Mouse (Mus musculus) yolk sac, embryonic 10.5 days (tissue): ENCODE results near the gene Ppp1r36.
"Not testable (repeated sequence)": the region's sequence is repeated elsewhere in the genome, so short reads cannot be mapped to it uniquely, and the experiment has no call there.

Experiments used
- DNase-seq: peaks from one replicate; pipeline ENCODE4 v3.0.0-alpha.2; 2017; ENCODE audit warnings: low spot score

Ppp1r36 gene

DNA sequence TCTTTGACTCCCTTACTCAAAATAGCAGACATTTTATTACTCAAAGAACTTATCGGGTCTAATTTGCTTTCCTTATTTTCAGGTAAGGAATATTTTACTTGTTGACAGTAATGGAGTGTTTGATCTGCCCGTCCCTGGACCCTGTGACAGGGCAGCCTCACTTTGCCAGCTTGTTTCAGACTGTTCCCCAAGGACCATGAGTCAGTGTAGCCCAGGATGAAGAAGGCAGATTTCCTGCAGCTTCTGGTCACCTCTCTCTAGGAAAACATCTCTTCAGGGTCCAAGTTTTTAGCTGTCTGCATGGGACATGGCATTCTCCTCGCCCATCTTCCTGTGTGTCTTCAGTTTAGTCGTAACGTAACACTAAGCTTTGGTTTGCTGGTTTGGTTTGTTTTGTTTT, 20.1 kb upstream of the Ppp1r36 start:
- no peak for DNase-seq

GRCm38 (mm10) chr12:76401674-76402073, 15.7 kb upstream of the Ppp1r36 start:
- DNase-seq = no peak

DNA sequence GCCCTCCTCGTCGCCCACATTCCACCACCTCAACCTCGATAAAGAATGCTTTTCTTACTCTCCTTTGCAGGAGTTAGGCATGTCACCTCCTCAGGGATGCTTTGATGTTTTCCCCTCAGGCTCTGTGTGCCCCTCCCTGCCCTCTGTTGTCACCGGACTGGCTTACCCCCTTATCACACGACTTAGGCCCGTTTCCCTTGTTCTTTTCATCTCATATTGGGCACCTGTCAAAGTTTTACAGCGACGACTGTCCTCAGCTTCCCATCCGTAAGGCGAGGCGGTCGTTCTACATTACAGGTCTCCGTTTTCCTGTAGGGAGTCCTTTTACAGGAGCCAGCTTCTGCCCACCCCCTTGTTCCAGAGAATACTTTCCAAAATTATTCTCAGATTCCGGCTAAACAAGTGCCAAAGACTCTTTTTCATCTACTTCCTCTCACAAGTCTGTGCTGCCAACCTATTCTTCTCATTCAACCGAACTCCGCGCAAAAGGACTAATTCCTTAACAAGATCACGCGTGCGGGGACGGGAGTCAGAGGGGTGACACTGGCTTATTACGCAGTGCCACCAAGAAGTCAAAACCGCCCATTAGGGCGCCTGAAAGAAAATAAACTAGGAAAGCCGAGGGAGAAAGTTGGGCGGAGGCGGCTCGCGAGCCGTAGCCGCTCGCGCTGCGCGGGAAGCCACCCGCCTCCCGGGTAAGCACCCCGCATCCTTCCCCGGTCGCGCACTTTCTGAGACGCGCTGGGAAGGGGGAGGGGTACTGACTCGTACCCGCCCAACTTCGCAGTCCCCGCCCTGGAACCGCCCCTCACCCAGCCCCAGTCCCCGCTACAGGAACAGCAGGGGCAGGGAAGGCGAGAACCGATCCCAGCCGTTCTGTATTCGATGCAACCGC, 14.1 kb upstream of the Ppp1r36 start:
- peak; percentile 94 for DNase-seq

GRCm38 (mm10) chr12:76403886-76404537, 13.3 kb upstream of the Ppp1r36 start, which contains the start of gene Hspa2:
TSS of gene Hspa2 (plus strand) at chr12:76404176.
- DNase-seq = peak; percentile 99

DNA sequence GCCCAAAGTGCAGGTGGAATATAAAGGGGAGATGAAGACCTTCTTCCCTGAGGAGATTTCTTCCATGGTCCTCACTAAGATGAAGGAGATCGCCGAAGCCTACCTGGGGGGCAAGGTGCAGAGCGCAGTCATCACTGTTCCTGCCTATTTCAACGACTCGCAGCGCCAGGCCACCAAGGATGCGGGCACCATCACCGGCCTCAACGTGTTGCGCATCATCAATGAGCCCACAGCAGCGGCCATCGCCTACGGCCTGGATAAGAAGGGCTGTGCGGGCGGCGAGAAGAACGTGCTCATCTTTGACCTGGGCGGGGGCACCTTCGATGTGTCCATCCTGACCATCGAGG, 12.5 kb upstream of the Ppp1r36 start:
- DNase-seq = no peak

DNA sequence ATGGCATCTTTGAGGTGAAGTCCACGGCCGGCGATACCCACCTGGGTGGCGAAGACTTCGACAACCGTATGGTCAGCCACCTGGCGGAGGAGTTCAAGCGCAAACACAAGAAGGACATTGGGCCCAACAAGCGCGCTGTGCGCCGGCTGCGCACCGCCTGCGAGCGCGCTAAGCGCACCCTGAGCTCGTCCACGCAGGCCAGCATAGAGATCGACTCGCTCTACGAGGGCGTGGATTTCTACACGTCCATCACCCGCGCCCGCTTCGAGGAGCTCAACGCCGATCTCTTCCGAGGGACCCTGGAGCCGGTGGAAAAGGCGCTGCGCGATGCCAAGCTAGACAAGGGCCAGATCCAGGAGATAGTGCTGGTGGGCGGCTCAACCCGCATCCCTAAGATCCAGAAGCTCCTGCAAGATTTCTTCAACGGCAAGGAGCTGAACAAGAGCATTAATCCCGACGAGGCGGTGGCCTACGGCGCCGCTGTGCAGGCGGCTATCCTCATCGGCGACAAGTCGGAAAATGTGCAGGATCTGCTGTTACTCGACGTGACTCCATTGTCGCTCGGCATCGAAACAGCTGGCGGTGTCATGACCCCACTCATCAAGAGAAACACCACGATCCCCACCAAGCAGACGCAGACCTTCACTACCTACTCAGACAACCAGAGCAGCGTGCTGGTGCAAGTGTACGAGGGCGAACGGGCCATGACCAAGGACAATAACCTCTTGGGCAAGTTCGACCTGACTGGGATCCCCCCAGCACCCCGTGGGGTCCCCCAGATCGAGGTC, 12.0 kb upstream of the Ppp1r36 start:
- DNase-seq = peak; percentile 19

GRCm38 (mm10) chr12:76405971-76406370, 11.4 kb upstream of the Ppp1r36 start:
- no peak for DNase-seq

GRCm38 (mm10) chr12:76407184-76407583, 10.2 kb upstream of the Ppp1r36 start:
- DNase-seq = no peak

GRCm38 (mm10) chr12:76409166-76409565, 8.2 kb upstream of the Ppp1r36 start:
- DNase-seq = no peak

DNA sequence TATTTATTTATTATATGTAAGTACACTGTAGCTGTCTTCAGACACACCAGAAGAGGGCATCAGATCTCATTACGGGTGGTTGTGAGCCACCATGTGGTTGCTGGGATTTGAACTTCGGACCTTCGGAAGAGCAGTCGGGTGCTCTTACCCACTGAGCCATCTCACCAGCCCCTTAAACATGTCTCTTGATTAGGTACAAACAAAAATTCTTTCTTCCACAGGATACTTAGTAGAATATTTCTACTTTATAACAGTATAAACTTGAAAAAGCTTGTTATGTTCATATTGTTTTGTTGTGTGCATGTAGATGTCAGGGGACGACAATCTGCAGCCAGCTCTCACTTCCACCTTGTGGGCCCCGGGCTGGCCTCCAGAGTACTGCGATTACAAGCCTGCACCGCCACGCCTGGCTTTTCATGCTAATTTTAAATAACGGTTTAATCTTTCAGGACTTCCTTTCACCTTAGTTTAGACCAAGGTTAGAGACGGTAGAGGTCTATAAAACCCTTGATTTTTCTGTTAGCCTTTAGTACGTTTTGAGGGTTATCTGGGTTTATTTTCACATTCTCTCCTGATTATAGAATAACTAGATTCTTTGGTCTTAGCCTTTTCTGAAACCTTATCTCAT, 1.8 kb upstream of the Ppp1r36 start:
- no peak for DNase-seq

DNA sequence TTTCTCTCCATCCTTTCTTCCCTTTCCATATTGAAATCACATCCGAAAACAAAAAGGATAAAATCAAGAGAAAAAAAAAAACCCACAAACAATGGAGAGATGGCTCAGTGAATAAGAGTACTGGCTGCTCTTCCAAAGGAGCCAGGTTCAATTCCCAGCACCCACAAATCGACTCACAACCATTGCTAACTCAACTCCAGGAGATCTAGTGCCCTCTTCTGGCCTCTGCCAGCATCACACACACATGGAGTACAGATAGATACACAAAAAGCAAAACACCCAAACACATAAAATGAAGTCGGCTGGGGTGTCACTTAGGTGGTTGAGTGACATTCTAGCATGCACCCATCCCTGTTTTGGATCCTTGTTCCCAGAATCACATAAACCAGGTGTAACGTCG, 1.0 kb downstream of the Ppp1r36 start:
- DNase-seq = no peak

- no peak for DNase-seq
These were observed 7.9 kb downstream of the Ppp1r36 start for GRCm38 (mm10) chr12:76425256-76425655.

DNA sequence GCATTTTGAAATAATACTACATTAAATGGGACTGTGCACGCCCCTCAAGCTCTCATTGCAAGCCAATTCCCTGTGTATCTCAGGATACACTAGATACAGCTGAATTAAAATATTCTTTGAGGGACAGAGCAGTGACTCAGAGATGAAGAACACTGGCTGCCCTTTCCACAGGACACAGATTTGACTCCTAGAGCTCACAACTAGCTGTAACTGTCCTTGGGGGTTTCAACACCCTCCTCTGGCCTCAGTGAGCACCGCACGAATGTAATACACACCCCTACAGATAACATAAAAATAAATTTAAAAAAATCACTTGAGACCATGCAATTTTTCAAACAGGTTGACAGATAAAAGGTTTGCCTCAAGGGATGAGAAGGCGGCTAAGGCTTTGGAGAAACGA, 10.2 kb downstream of the Ppp1r36 start:
- no peak for DNase-seq

DNA sequence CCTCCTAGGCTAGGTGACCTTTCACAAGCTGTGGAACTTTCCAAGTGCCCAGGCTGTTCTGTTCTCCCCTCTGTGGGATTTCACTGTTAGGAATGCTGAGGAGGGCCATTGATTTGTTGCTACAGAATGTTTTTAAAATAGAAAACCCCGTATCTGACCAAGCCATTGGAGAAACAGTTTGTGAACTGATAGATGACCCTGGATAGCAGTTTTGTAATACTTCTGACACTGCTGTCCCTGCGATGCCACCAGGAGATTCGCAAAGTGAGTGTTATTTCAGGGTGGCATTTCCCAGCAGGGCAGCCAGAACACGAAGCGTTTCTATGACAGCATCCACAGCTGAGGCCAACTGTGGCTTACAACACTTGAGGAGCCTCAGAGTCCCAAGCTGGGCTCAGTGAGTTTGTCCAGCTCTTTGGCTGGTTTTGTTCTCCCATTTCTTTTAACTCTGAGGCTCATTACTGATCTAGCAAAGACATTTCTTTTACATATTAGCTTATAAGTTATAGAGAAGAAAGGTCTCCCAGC, 13.6 kb downstream of the Ppp1r36 start:
- no peak for DNase-seq

GRCm38 (mm10) chr12:76431431-76431830, 14.1 kb downstream of the Ppp1r36 start:
- DNase-seq = no peak

DNA sequence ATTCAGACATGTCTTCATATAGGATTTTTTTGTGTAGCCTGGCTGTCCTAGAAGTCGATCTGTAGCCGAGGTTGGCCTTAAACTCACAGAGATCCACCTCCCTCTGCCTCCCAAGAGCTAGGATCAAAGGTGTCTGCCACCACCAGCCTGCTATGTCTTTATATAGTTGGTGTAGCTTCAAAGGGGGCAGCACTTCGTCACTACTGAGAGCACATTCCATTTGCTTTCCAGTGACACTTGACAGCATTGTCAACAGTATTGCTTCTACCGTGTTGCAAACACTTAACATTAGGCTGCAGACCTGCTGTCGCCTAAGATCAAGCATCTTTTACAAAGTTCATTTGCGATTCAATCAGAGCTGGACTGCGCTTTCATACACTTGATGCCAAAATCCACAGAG, 16.8 kb downstream of the Ppp1r36 start:
- DNase-seq = no peak

GRCm38 (mm10) chr12:76435084-76435483, 17.7 kb downstream of the Ppp1r36 start:
- no peak for DNase-seq

- DNase-seq = no peak
These were observed 18.2 kb downstream of the Ppp1r36 start for GRCm38 (mm10) chr12:76435549-76435948.

- DNase-seq = not testable (repeated sequence)
These were observed 26.1 kb downstream of the Ppp1r36 start for GRCm38 (mm10) chr12:76443488-76443887.

DNA sequence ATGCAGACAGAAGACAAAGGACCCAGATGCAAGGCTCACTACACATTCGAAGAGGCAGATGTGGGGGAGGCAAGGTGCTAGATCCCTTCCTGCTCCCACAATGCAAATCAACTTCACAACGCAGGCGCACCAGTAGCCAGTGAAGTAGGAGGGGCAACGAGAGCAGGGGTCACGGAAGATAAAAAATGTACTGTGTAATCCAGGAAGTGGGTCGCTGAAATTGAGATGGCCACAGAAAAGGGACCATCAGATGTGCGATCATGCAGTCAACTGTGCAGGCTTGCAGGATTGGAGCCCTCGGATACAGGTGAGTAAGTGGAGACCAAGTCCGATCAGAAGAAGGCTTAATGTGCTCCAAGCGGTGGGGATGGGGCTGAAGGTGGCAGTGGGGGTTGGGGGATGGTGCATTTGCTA, 27.0 kb downstream of the Ppp1r36 start:
- DNase-seq = peak; percentile 16

DNA sequence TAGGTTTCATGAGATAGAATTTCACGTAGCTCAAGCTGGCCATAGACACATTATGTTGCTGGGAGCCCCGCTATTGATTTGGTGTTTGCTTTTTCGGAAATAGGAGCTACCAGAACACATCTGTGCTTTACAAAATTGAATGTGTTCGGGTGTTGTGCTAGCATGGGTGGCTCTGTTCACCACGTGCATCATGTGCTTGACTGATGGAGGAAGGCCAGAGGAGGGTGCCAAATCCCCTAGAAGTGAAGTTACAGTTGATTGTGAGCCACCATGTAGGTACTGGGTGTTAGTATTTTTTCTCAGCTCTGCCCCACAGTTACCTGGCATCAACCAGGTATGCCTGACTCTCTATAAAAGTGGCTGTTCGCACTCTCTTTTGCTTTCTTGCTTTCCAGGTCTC, 27.5 kb downstream of the Ppp1r36 start:
- no peak for DNase-seq

DNA sequence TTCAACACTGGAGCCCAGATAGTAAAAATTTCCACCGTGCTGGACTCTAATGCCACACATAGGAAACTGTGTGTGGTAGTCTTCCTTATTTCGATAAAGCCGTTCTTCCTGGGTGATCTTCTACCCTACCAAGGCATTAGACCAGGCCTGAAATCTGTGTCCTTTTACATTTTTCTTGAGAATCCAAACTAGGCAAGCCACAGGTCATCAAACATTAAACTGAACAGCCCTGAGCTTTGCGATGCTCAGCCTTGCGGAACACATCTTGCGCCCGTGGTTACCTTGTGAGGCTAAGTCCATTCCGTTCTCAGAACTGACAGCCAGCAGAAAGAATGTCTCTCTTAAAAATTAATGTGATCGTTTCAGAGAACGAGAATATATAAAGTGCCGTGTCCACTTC, 28.9 kb downstream of the Ppp1r36 start:
- DNase-seq = no peak
